Mouse (Mus musculus) stomach, embryonic 16.5 days (tissue): ENCODE measurements around the gene Tasp1. TPM values are rescaled to one million over a fixed set of nuclear protein-coding genes. Genes with fewer than 3 reads are reported as not detected.

Experiments
- ATAC-seq: fragments of 200-750 bp; cut with Nextera tagmentation; 2 replicates; pipeline ENCODE4 v1.8.0; 2017; ENCODE audit warnings: moderate number of reproducible peaks, moderate TSS enrichment; ENCODE audit not compliant: insufficient read depth, low FRiP score
- H3K27ac ChIP-seq: fragments of 300-500 bp; sonication (generic); 2 replicates; pipeline ENCODE4 v1.5.1; 2014; ENCODE audit warnings: low read length
- H3K27me3 ChIP-seq: fragments of 300-500 bp; sonication (generic); 2 replicates; pipeline ENCODE4 v1.6.1; 2014; ENCODE audit warnings: low read length, control low read depth, mixed read lengths; ENCODE audit not compliant: control insufficient read depth, insufficient read depth
- H3K36me3 ChIP-seq: fragments of 300-500 bp; sonication (generic); 2 replicates; pipeline ENCODE4 v1.6.1; 2014; ENCODE audit warnings: low read length; ENCODE audit not compliant: control insufficient read depth, insufficient read depth
- H3K4me1 ChIP-seq: fragments of 300-500 bp; sonication (generic); 2 replicates; pipeline ENCODE4 v1.6.1; 2014; ENCODE audit warnings: low read length, control low read depth, mixed read lengths; ENCODE audit not compliant: control insufficient read depth, insufficient read depth
- H3K4me2 ChIP-seq: fragments of 300-500 bp; sonication (generic); 2 replicates; pipeline ENCODE4 v1.6.1; 2014; ENCODE audit warnings: low read depth, low read length, mixed read lengths
- H3K4me3 ChIP-seq: fragments of 300-500 bp; sonication (generic); replicated peaks from 2 replicates; pipeline ENCODE4 v1.5.1; 2014; ENCODE audit warnings: mild to moderate bottlenecking, low read length
- H3K9ac ChIP-seq: fragments of 300-500 bp; sonication (generic); 2 replicates; pipeline ENCODE4 v1.6.1; 2014; ENCODE audit warnings: low read length
- H3K9me3 ChIP-seq: fragments of 300-500 bp; sonication (generic); replicated peaks from 2 replicates; pipeline ENCODE4 v1.6.1; 2016; ENCODE audit warnings: low read length, control low read depth; ENCODE audit not compliant: control insufficient read depth
- WGBS: fragments of 180-500 bp; shearing (Covaris S2); extraction: QIAGEN DNeasy Blood & Tissue Kit; methylation state at CpG from one replicate; pipeline ENCODE4 v1.1.7; 2014; 5-methylcytosine and 5-hydroxymethylcytosine counted together
- polyA plus RNA-seq: library from polyadenylated mRNA; unstranded; fragments of >200 nt; fragmentation: Nextera tagmentation; extraction: Ambion mirVana; gene quantifications from 2 replicates; pipeline ENCODE4 v1.2.1, GENCODE M21; 2015

The Tasp1 gene
- polyA plus RNA-seq, 1 experiment from 2014 or later = 23.9 TPM

- no peaks in the 10 kb centered on the region for H3K4me1 ChIP-seq
- H3K9ac ChIP-seq = no peak overlapping the region
- no peak overlapping the region for H3K27ac ChIP-seq
- no peak overlapping the region for H3K4me2 ChIP-seq
- H3K36me3 ChIP-seq = no peaks in the 10 kb centered on the region
- H3K4me3 ChIP-seq = no peak overlapping the region
- no peaks in the 10 kb centered on the region for H3K9me3 ChIP-seq
- H3K27me3 ChIP-seq = no peaks in the 10 kb centered on the region
- no peak for ATAC-seq
- 73% methylated on average over 1 of the region's 1 CpGs for WGBS
These were observed 225.2 kb downstream of the Tasp1 start for GRCm38 (mm10) chr2:139841359-139841758.

DNA sequence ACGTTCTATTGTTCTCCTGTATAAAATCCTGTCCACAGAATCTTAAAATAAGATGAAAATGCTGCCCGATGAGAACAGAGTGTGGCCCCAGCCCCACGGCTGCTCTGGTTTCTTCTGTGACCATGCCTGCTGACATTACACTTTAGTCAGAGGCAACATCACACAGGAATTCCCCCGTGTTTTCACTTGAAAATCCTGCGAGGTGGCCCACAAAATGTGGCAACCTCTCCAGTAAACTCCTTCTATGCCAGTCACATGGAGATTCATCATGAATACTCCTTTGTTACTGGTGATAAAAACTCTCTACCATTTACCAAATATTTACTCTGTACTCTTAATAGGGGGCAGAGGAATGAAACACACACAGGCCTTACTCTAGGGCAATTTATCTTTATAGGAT, 225.7 kb downstream of the Tasp1 start:
- ATAC-seq = no peak; the same call in 1 of the 2 replicates
- no peaks in the 10 kb centered on the region for H3K36me3 ChIP-seq
- H3K9me3 ChIP-seq = no peaks in the 10 kb centered on the region
- no peaks in the 10 kb centered on the region for H3K4me1 ChIP-seq
- WGBS = 57% methylated on average over 5 of the region's 5 CpGs
- no peak overlapping the region for H3K4me2 ChIP-seq
- H3K27ac ChIP-seq = no peak overlapping the region
- H3K27me3 ChIP-seq = no peaks in the 10 kb centered on the region
- H3K9ac ChIP-seq = no peak overlapping the region
- H3K4me3 ChIP-seq = no peak overlapping the region

DNA sequence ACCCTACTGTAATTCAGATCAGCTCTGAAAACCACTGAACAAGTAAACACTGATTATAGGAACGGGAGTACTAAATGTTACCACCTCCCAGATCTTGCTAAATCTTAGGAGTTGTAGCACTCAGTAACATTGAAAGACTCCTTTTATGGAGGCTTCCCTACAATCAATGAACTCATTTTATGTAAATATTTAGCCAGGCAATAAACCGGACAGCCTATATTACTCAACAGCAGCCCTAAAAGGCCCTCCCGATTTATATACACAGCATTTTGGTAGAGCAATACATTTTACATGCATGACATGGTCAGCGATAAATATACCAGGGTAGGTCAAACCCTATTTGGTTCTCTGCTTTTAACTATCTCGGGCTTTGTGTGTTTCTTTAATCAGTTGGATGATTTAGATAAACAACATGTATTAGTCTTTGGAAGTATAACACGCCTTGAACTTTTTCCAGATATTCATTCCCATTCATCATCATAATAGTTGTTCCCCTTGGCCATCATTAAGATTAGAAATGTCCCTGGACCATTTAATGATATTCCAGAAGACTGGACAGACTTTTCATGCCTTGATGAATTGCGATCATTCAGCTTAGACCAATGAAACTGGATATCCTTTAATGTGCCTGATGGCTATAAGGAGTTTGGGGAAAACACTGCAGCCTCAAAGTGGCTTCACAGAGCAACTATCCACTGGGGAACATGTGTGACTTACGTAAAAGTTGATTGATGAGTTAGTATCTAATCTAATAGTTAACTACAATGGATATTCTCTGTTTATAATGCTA, 244.8 kb downstream of the Tasp1 start:
- ATAC-seq = peak; percentile 77
- Histone ChIP-seq H3K4me3 (no peak overlapping the region), H3K4me2 (no peak overlapping the region), H3K9me3 (0 out of 2 replicates have a peak, but pooled peaks cover 4% of the 10 kb centered on the region), H3K9ac (no peak overlapping the region), H3K27ac (0 out of 2 replicates have a peak overlapping the region, but pooled peaks have one; percentile 79), H3K4me1 (no peaks in the 10 kb centered on the region), H3K36me3 (no peaks in the 10 kb centered on the region), H3K27me3 (no peaks in the 10 kb centered on the region)
- WGBS = 30% methylated on average over 8 of the region's 8 CpGs

DNA sequence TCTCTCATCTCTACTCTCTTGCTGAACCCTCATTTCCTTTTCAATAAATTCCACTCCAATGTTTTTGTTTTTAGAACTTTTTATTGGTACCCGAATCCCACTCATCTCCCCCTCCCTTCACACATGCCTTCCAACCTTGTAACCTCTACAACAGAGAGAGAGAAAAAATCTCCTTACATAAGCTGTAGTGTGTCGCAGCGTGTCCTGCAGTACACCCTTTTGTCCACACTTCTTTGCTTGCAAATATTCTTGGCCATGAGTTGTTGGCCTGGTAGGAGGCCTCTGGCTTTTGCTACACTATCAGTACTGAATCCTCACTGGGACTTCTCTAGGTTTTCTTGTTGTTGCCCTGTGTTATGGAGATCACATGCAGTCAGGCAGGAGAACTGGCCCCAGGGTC, 249.3 kb downstream of the Tasp1 start:
- H3K27me3 ChIP-seq = no peaks in the 10 kb centered on the region
- no peak overlapping the region for H3K9ac ChIP-seq
- no peaks in the 10 kb centered on the region for H3K4me1 ChIP-seq
- H3K9me3 ChIP-seq = no peaks in the 10 kb centered on the region
- no peak overlapping the region for H3K4me3 ChIP-seq
- no peak for ATAC-seq
- no peak overlapping the region for H3K4me2 ChIP-seq
- WGBS = 77% methylated on average over 3 of the region's 3 CpGs
- no peaks in the 10 kb centered on the region for H3K36me3 ChIP-seq
- H3K27ac ChIP-seq = no peak overlapping the region

- ATAC-seq = no peak
- Histone ChIP-seq H3K36me3 (no peaks in the 10 kb centered on the region), H3K27ac (no peak overlapping the region), H3K27me3 (no peaks in the 10 kb centered on the region), H3K9ac (no peak overlapping the region), H3K4me2 (no peak overlapping the region), H3K9me3 (no peaks in the 10 kb centered on the region), H3K4me3 (no peak overlapping the region), H3K4me1 (peaks cover 3% of the 10 kb centered on the region; the same call in 1 of the 2 replicates)
- WGBS = 92% methylated on average over 6 of the region's 6 CpGs
These were observed 258.7 kb downstream of the Tasp1 start for GRCm38 (mm10) chr2:139807887-139808286.

GRCm38 (mm10) chr2:139804041-139804440, 262.6 kb downstream of the Tasp1 start:
- Histone ChIP-seq H3K4me2 (no peak overlapping the region), H3K27me3 (no peaks in the 10 kb centered on the region), H3K9me3 (no peaks in the 10 kb centered on the region), H3K9ac (no peak overlapping the region), H3K4me1 (peaks cover 3% of the 10 kb centered on the region; the same call in 1 of the 2 replicates), H3K4me3 (no peak overlapping the region), H3K27ac (0 out of 2 replicates have a peak overlapping the region, but pooled peaks have one; percentile 18), H3K36me3 (no peaks in the 10 kb centered on the region)
- 59% methylated on average over 7 of the region's 7 CpGs for WGBS
- ATAC-seq = no peak

- H3K9me3 ChIP-seq = no peaks in the 10 kb centered on the region
- no peaks in the 10 kb centered on the region for H3K36me3 ChIP-seq
- no peak overlapping the region for H3K9ac ChIP-seq
- 72% methylated on average over 9 of the region's 9 CpGs for WGBS
- no peak overlapping the region for H3K4me2 ChIP-seq
- H3K27me3 ChIP-seq = no peaks in the 10 kb centered on the region
- H3K4me3 ChIP-seq = no peak overlapping the region
- H3K4me1 ChIP-seq = no peaks in the 10 kb centered on the region
- ATAC-seq = no peak
- H3K27ac ChIP-seq = no peak overlapping the region
These were observed 274.1 kb downstream of the Tasp1 start for GRCm38 (mm10) chr2:139792345-139793120.

- WGBS = 56% methylated on average over 4 of the region's 4 CpGs
- no peak overlapping the region for H3K4me3 ChIP-seq
- no peak for ATAC-seq
These were observed 277.9 kb downstream of the Tasp1 start for GRCm38 (mm10) chr2:139788658-139789057.

GRCm38 (mm10) chr2:139784946-139785345, 281.7 kb downstream of the Tasp1 start:
- Histone ChIP-seq H3K9me3 (no peaks in the 10 kb centered on the region), H3K9ac (no peak overlapping the region), H3K4me3 (no peak overlapping the region), H3K4me1 (no peaks in the 10 kb centered on the region), H3K36me3 (no peaks in the 10 kb centered on the region), H3K4me2 (no peak overlapping the region), H3K27ac (no peak overlapping the region), H3K27me3 (no peaks in the 10 kb centered on the region)
- 63% methylated on average over 2 of the region's 2 CpGs for WGBS
- no peak for ATAC-seq

More at GRCm38 (mm10) chr2:139788658-139789057, 277.9 kb downstream of the Tasp1 start:
- Histone ChIP-seq H3K9me3 (no peaks in the 10 kb centered on the region), H3K27me3 (no peaks in the 10 kb centered on the region), H3K4me1 (no peaks in the 10 kb centered on the region), H3K9ac (no peak overlapping the region), H3K4me2 (no peak overlapping the region), H3K36me3 (no peaks in the 10 kb centered on the region), H3K27ac (no peak overlapping the region)
